Mouse (Mus musculus): ENCODE measurements around the gene Smc5. TPM values are rescaled to one million over a fixed set of nuclear protein-coding genes. Genes with fewer than 3 reads are reported as not detected.
A peak's percentile ranks its signal among the peaks of the same experiment; 100 is the strongest.

The Smc5 gene
- total RNA-seq, 2 experiments from 2014 or later = 13.7 to 14.5 TPM

- DNase-seq (ENCODE audit: low spot score) = no peak
Measured at GRCm38 (mm10) chr19:23191486-23191885, 82.2 kb downstream of the Smc5 start.

GRCm38 (mm10) chr19:23189744-23190143 is 84.0 kb downstream of the Smc5 start:
- no peak for DNase-seq (ENCODE audit: low spot score)

- no peak for DNase-seq (ENCODE audit: low spot score)
Measured at GRCm38 (mm10) chr19:23188986-23189385, 84.7 kb downstream of the Smc5 start.

- DNase-seq (ENCODE audit: low spot score) = no peak
Measured at GRCm38 (mm10) chr19:23187732-23188131, 86.0 kb downstream of the Smc5 start.

GRCm38 (mm10) chr19:23184068-23184467 is 89.6 kb downstream of the Smc5 start:
- DNase-seq (ENCODE audit: low spot score) = no peak

- DNase-seq (ENCODE audit: low spot score) = no peak
Measured at GRCm38 (mm10) chr19:23183493-23183892, 90.2 kb downstream of the Smc5 start.

- DNase-seq (ENCODE audit: low spot score) = no peak
Measured at GRCm38 (mm10) chr19:23178533-23178932, 95.2 kb downstream of the Smc5 start.

GRCm38 (mm10) chr19:23175511-23175910 is 98.2 kb downstream of the Smc5 start:
- DNase-seq (ENCODE audit: low spot score) = no peak

- no peak for DNase-seq (ENCODE audit: low spot score)
Measured at GRCm38 (mm10) chr19:23175090-23175489, 98.6 kb downstream of the Smc5 start.

- DNase-seq (ENCODE audit: low spot score) = no peak
Measured at GRCm38 (mm10) chr19:23171136-23171535, 102.6 kb downstream of the Smc5 start.

- no peak for DNase-seq (ENCODE audit: low spot score)
Measured at GRCm38 (mm10) chr19:23170476-23170875, 103.2 kb downstream of the Smc5 start.

GRCm38 (mm10) chr19:23169659-23170050 is 104.0 kb downstream of the Smc5 start:
- no peak for DNase-seq (ENCODE audit: low spot score)

- no peak for DNase-seq (ENCODE audit: low spot score)
Measured at GRCm38 (mm10) chr19:23168899-23169658, 104.6 kb downstream of the Smc5 start.

- no peak for DNase-seq (ENCODE audit: low spot score)
Measured at GRCm38 (mm10) chr19:23166550-23167284, 107.0 kb downstream of the Smc5 start.

GRCm38 (mm10) chr19:23164651-23165240 is 109.0 kb downstream of the Smc5 start:
- no peak for DNase-seq (ENCODE audit: low spot score)

GRCm38 (mm10) chr19:23163361-23163760 is 110.3 kb downstream of the Smc5 start:
- DNase-seq (ENCODE audit: low spot score) = no peak

GRCm38 (mm10) chr19:23162877-23163276 is 110.8 kb downstream of the Smc5 start:
- DNase-seq (ENCODE audit: low spot score) = no peak

GRCm38 (mm10) chr19:23162387-23162809 is 111.3 kb downstream of the Smc5 start:
- DNase-seq (ENCODE audit: low spot score) = peak; percentile 65

GRCm38 (mm10) chr19:23159780-23160395 is 113.8 kb downstream of the Smc5 start:
- DNase-seq (ENCODE audit: low spot score) = no peak
